Mouse (Mus musculus) hindbrain, embryonic 11.5 days (tissue): ENCODE data around the gene Nrxn1. TPM values are rescaled to one million over a fixed set of nuclear protein-coding genes. Genes with fewer than 3 reads are reported as not detected.

Experiments
- ATAC-seq: fragments of 200-750 bp; cut with Nextera tagmentation; 2 replicates; pipeline ENCODE4 v1.8.0; 2017; ENCODE audit warnings: mild to moderate bottlenecking, moderate TSS enrichment, moderate library complexity; ENCODE audit not compliant: low FRiP score
- DNase-seq: peaks from one replicate; pipeline ENCODE4 v3.0.0-alpha.2; 2015; ENCODE audit warnings: low spot score
- H3K27ac ChIP-seq: fragments of 300-500 bp; sonication (generic); 2 replicates; pipeline ENCODE4 v1.5.1; 2014; ENCODE audit warnings: mild to moderate bottlenecking, low read depth, low read length
- H3K27me3 ChIP-seq: fragments of 300-500 bp; sonication (generic); 2 replicates; pipeline ENCODE4 v1.6.1; 2014; ENCODE audit warnings: mild to moderate bottlenecking, low read length, moderate library complexity, mixed read lengths; ENCODE audit not compliant: control insufficient read depth, insufficient read depth
- H3K36me3 ChIP-seq: fragments of 300-500 bp; sonication (generic); 2 replicates; pipeline ENCODE4 v1.6.1; 2014; ENCODE audit warnings: mild to moderate bottlenecking, low read length, moderate library complexity, mixed read lengths; ENCODE audit not compliant: control insufficient read depth, insufficient read depth
- H3K4me1 ChIP-seq: fragments of 300-500 bp; sonication (generic); replicated peaks from 2 replicates; pipeline ENCODE4 v1.6.1; 2014; ENCODE audit warnings: low read length, mixed read lengths; ENCODE audit not compliant: control insufficient read depth, insufficient read depth
- H3K4me2 ChIP-seq: fragments of 300-500 bp; sonication (generic); replicated peaks from 2 replicates; pipeline ENCODE4 v1.6.1; 2014; ENCODE audit warnings: mild to moderate bottlenecking, low read depth, low read length
- H3K4me3 ChIP-seq: fragments of 300-500 bp; sonication (generic); 2 replicates; pipeline ENCODE4 v1.5.1; 2014; ENCODE audit warnings: low read depth, low read length
- H3K9ac ChIP-seq: fragments of 300-500 bp; sonication (generic); 2 replicates; pipeline ENCODE4 v1.6.1; 2014; ENCODE audit warnings: low read depth, low read length
- H3K9me3 ChIP-seq: fragments of 300-500 bp; sonication (generic); 2 replicates; pipeline ENCODE4 v1.6.1; 2016; ENCODE audit warnings: low read length; ENCODE audit not compliant: control insufficient read depth
- WGBS: fragments of 180-500 bp; shearing (Covaris S2); extraction: QIAGEN DNeasy Blood & Tissue Kit; methylation state at CpG from one replicate; pipeline ENCODE4 v1.1.7; 2014; 5-methylcytosine and 5-hydroxymethylcytosine counted together
- polyA plus RNA-seq: library from polyadenylated mRNA; unstranded; fragments of >200 nt; fragmentation: Nextera tagmentation; extraction: Ambion mirVana; gene quantifications from 2 replicates; pipeline ENCODE4 v1.2.1, GENCODE M21; 2014

The Nrxn1 gene
- polyA plus RNA-seq, 1 experiment from 2014 or later = 25.0 TPM

GRCm38 (mm10) chr17:90843072-90843611 lies 249.7 kb downstream of the Nrxn1 start:
- Histone ChIP-seq H3K27ac (no peak overlapping the region), H3K4me3 (no peak overlapping the region), H3K4me1 (no peaks in the 10 kb centered on the region), H3K9ac (no peak overlapping the region), H3K4me2 (no peak overlapping the region), H3K27me3 (no peaks in the 10 kb centered on the region), H3K36me3 (no peaks in the 10 kb centered on the region), H3K9me3 (no peaks in the 10 kb centered on the region)
- ATAC-seq = no peak
- no peak for DNase-seq

- H3K4me3 ChIP-seq = no peak overlapping the region
- no peaks in the 10 kb centered on the region for H3K27me3 ChIP-seq
- H3K4me2 ChIP-seq = no peak overlapping the region
- no peak overlapping the region for H3K9ac ChIP-seq
- no peak overlapping the region for H3K27ac ChIP-seq
- H3K36me3 ChIP-seq = no peaks in the 10 kb centered on the region
- peak; percentile 82 for ATAC-seq
- DNase-seq = peak; percentile 18
- H3K9me3 ChIP-seq = no peaks in the 10 kb centered on the region
- H3K4me1 ChIP-seq = no peaks in the 10 kb centered on the region
Observed at GRCm38 (mm10) chr17:90837022-90837414, 255.9 kb downstream of the Nrxn1 start.

GRCm38 (mm10) chr17:90836154-90837021 lies 256.5 kb downstream of the Nrxn1 start:
- Histone ChIP-seq H3K4me1 (no peaks in the 10 kb centered on the region), H3K36me3 (no peaks in the 10 kb centered on the region), H3K27ac (no peak overlapping the region), H3K4me2 (no peak overlapping the region), H3K27me3 (no peaks in the 10 kb centered on the region), H3K9me3 (no peaks in the 10 kb centered on the region), H3K9ac (no peak overlapping the region), H3K4me3 (no peak overlapping the region)
- no peak for ATAC-seq
- WGBS = 60% methylated on average over 4 of the region's 4 CpGs
- no peak for DNase-seq

- ATAC-seq = no peak
- Histone ChIP-seq H3K9ac (no peak overlapping the region), H3K9me3 (no peaks in the 10 kb centered on the region), H3K4me3 (no peak overlapping the region), H3K27me3 (no peaks in the 10 kb centered on the region), H3K4me2 (no peak overlapping the region), H3K36me3 (no peaks in the 10 kb centered on the region), H3K4me1 (no peaks in the 10 kb centered on the region), H3K27ac (no peak overlapping the region)
- DNase-seq = no peak
- WGBS = 83% methylated on average over 2 of the region's 2 CpGs
Observed at GRCm38 (mm10) chr17:90818340-90818739, 274.5 kb downstream of the Nrxn1 start.

GRCm38 (mm10) chr17:90817898-90818297 lies 275.0 kb downstream of the Nrxn1 start:
- Histone ChIP-seq H3K4me2 (no peak overlapping the region), H3K4me1 (no peaks in the 10 kb centered on the region), H3K36me3 (no peaks in the 10 kb centered on the region), H3K4me3 (no peak overlapping the region), H3K9me3 (no peaks in the 10 kb centered on the region), H3K9ac (no peak overlapping the region), H3K27ac (no peak overlapping the region), H3K27me3 (no peaks in the 10 kb centered on the region)
- ATAC-seq = no peak
- DNase-seq = no peak
- 85% methylated on average over 2 of the region's 2 CpGs for WGBS

- no peak overlapping the region for H3K27ac ChIP-seq
- no peak for DNase-seq
- no peak overlapping the region for H3K4me3 ChIP-seq
- WGBS = 97% methylated on average over 1 of the region's 1 CpGs
- no peaks in the 10 kb centered on the region for H3K4me1 ChIP-seq
- no peaks in the 10 kb centered on the region for H3K36me3 ChIP-seq
- no peaks in the 10 kb centered on the region for H3K27me3 ChIP-seq
- H3K4me2 ChIP-seq = no peak overlapping the region
- no peak for ATAC-seq
- no peak overlapping the region for H3K9ac ChIP-seq
- H3K9me3 ChIP-seq = no peaks in the 10 kb centered on the region
Observed at GRCm38 (mm10) chr17:90815306-90815705, 277.6 kb downstream of the Nrxn1 start.

- Histone ChIP-seq H3K9ac (no peak overlapping the region), H3K36me3 (no peaks in the 10 kb centered on the region), H3K27ac (no peak overlapping the region), H3K4me1 (no peaks in the 10 kb centered on the region), H3K9me3 (no peaks in the 10 kb centered on the region), H3K4me2 (no peak overlapping the region), H3K27me3 (no peaks in the 10 kb centered on the region), H3K4me3 (no peak overlapping the region)
- ATAC-seq = no peak
- DNase-seq = no peak
Observed at GRCm38 (mm10) chr17:90813760-90814159, 279.1 kb downstream of the Nrxn1 start.

GRCm38 (mm10) chr17:90812485-90812884 lies 280.4 kb downstream of the Nrxn1 start:
- ATAC-seq (no peak), DNase-seq (no peak)
- Histone ChIP-seq H3K4me3 (no peak overlapping the region), H3K27me3 (no peaks in the 10 kb centered on the region), H3K36me3 (no peaks in the 10 kb centered on the region), H3K4me2 (no peak overlapping the region), H3K27ac (no peak overlapping the region), H3K9ac (no peak overlapping the region), H3K4me1 (no peaks in the 10 kb centered on the region), H3K9me3 (no peaks in the 10 kb centered on the region)
- 91% methylated on average over 2 of the region's 2 CpGs for WGBS
